Mouse (Mus musculus): ENCODE results near the gene Ms4a4d.

DNA sequence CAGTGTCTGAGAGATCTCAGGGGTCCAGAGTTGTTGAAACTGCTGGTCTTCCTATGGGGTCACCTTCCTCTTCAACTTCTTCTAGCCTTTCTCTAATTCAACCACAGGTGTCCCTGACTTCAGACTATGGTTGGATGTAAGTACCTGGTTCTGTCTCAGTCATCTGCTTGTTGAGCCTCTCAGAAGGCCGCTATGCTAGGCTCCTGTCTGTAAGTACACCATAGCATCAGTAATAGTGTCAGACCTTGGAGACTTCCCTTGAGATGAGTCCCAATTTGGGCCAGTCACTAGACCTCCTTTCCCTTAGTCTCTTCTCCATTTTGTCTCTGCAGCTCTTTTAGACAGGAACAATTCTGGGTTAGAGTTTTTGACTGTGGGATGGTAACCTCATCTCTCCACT is 43.9 kb upstream of the Ms4a4d start:
- TF ChIP-seq CTCF (IDR thresholded peaks at IDR 0.05; ENCODE audit: extremely low read depth, insufficient read depth, insufficient read length, insufficient replicate concordance) = no peak
- TF ChIP-seq POLR2A (IDR thresholded peaks at IDR 0.05; ENCODE audit: low read depth, low read length) = no peak
